Mouse (Mus musculus): ENCODE results near the gene Arid5a. TPM values are rescaled to one million over a fixed set of nuclear protein-coding genes. Genes with fewer than 3 reads are reported as not detected.
A peak's percentile ranks its signal among the peaks of the same experiment; 100 is the strongest.

Gene Arid5a
- polyA plus RNA-seq, 1 experiment, result 65.8 TPM

GRCm38 (mm10) chr1:36352351-36352750 lies 44.8 kb downstream of the Arid5a start:
- Histone ChIP-seq H3K4me2 (ENCODE audit: low read depth) (no peak overlapping the region), H3ac (ENCODE audit: control insufficient read depth, insufficient read length) (no peak overlapping the region), H3K36me3 (ENCODE audit: control insufficient read depth, insufficient read depth) (peaks cover 89% of the 10 kb centered on the region), H3K27me3 (ENCODE audit: control insufficient read depth, insufficient read depth, insufficient read length) (no peaks in the 10 kb centered on the region), H3K79me2 (ENCODE audit: control insufficient read depth, insufficient read depth) (peaks cover 4% of the 10 kb centered on the region), H3K4me3 (no peak overlapping the region)
- TF ChIP-seq SRF (IDR thresholded peaks at IDR 0.05; ENCODE audit: control insufficient read depth, insufficient read length, low read depth) (no peak), POLR2A (IDR thresholded peaks at IDR 0.05; ENCODE audit: insufficient read length, low read depth) (no peak), MAX (IDR thresholded peaks at IDR 0.05; ENCODE audit: low read depth) (no peak), E2F4 (IDR thresholded peaks at IDR 0.05; ENCODE audit: insufficient read depth) (no peak), MYOD1 (IDR thresholded peaks at IDR 0.05; ENCODE audit: control insufficient read depth in 1 of 3, insufficient read length in 2 of 3, low read depth in 2 of 3) (no peak), USF1 (IDR thresholded peaks at IDR 0.05; ENCODE audit: low read depth) (no peak), MYOG (IDR thresholded peaks at IDR 0.05; ENCODE audit: control insufficient read depth in 1 of 3, insufficient read depth in 1 of 3, insufficient read length in 2 of 3, low read depth in 2 of 3) (no peak), REST (IDR thresholded peaks at IDR 0.05; ENCODE audit: insufficient read depth, insufficient read length) (no peak), POLR2AphosphoS2 (IDR thresholded peaks at IDR 0.05; ENCODE audit: insufficient read length, low read depth) (no peak), TCF12 (IDR thresholded peaks at IDR 0.05; ENCODE audit: insufficient read depth, poor library complexity, severe bottlenecking) (no peak), CEBPB (IDR thresholded peaks at IDR 0.05; ENCODE audit: insufficient read depth, poor library complexity, severe bottlenecking) (no peak), TCF3 (IDR thresholded peaks at IDR 0.05; ENCODE audit: insufficient read length, low read depth) (no peak)

DNA sequence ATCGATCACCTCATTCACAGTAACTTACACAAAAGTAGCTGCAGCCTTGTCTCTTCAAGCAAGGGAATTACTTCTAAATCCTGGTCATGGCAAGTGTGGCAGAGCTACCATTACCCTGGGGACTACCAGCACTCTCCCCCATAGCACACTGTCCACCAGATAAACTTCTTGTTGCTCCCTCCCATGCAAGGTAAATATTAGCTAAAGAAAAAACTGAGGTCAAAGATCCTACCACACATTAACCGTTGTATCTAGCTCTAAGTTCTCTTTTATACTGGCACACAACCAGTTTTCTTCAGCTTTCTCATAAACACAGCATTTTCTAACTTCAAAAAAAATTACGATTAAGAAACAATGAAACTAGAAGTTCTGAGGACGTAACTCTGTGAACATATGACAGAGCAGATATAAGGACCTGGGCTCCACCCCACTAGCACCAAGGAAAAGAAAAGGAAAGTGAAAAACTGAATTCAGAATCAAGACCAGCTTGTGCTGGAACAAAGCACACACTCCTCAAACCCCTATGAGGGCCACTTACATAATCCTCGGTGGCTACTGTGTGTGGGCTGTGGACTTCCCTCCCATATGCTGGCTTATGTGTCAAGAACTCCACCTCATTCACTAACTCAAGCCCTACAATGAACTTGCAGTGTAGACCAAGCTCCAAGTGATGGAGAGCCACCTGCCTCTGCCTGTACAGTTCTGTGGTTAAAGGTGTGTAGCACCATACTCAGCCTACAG lies 49.6 kb downstream of the Arid5a start:
- H3K4me3 ChIP-seq, result no peak overlapping the region
- no peak overlapping the region for H3K4me2 ChIP-seq (ENCODE audit: low read depth)
- H3K27me3 ChIP-seq (ENCODE audit: control insufficient read depth, insufficient read depth, insufficient read length), result no peaks in the 10 kb centered on the region
- peaks cover 79% of the 10 kb centered on the region for H3K36me3 ChIP-seq (ENCODE audit: control insufficient read depth, insufficient read depth)
- peaks cover 47% of the 10 kb centered on the region for H3K79me2 ChIP-seq (ENCODE audit: control insufficient read depth, insufficient read depth)
- no peak overlapping the region for H3ac ChIP-seq (ENCODE audit: control insufficient read depth, insufficient read length)
- TF ChIP-seq MYOG (IDR thresholded peaks at IDR 0.05; ENCODE audit: control insufficient read depth in 1 of 3, insufficient read depth in 1 of 3, insufficient read length in 2 of 3, low read depth in 2 of 3), result no peak
- TF ChIP-seq E2F4 (IDR thresholded peaks at IDR 0.05; ENCODE audit: insufficient read depth), result no peak
- TF ChIP-seq MYOD1 (IDR thresholded peaks at IDR 0.05; ENCODE audit: control insufficient read depth in 1 of 3, insufficient read length in 2 of 3, low read depth in 2 of 3), result no peak
- no peak for TF ChIP-seq TCF3 (IDR thresholded peaks at IDR 0.05; ENCODE audit: insufficient read length, low read depth)
- TF ChIP-seq TCF12 (IDR thresholded peaks at IDR 0.05; ENCODE audit: insufficient read depth, poor library complexity, severe bottlenecking), result no peak
- TF ChIP-seq POLR2AphosphoS2 (IDR thresholded peaks at IDR 0.05; ENCODE audit: insufficient read length, low read depth), result no peak
- no peak for TF ChIP-seq POLR2A (IDR thresholded peaks at IDR 0.05; ENCODE audit: insufficient read length, low read depth)
- TF ChIP-seq CEBPB (IDR thresholded peaks at IDR 0.05; ENCODE audit: insufficient read depth, poor library complexity, severe bottlenecking), result no peak
- TF ChIP-seq MAX (IDR thresholded peaks at IDR 0.05; ENCODE audit: low read depth), result no peak
- no peak for TF ChIP-seq SRF (IDR thresholded peaks at IDR 0.05; ENCODE audit: control insufficient read depth, insufficient read length, low read depth)

DNA sequence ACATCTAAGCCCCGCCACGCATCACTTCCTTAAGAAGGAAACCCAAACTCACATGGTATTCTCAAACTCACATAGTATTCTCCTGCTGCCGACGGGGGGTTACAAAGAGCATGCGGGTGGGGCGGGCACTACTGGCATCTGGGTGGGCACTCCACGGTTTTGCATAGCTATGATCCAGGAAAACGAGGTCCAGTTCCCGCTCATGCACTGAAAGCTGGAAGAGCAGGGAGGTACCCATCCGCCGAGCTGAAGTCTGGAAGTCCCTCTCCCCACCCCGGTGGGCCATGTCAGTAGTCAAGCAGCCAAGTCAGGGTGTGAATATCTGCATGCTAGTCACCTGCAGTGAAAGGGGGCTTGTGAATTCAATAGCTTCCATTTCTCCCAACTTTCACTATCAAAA lies 60.2 kb downstream of the Arid5a start:
- H3K36me3 ChIP-seq (ENCODE audit: control insufficient read depth, insufficient read depth), result peaks cover 17% of the 10 kb centered on the region
- no peak for TF ChIP-seq MYOG (IDR thresholded peaks at IDR 0.05; ENCODE audit: control insufficient read depth in 1 of 3, insufficient read depth in 1 of 3, insufficient read length in 2 of 3, low read depth in 2 of 3)
- TF ChIP-seq TCF3 (IDR thresholded peaks at IDR 0.05; ENCODE audit: insufficient read length, low read depth), result no peak
- no peak for TF ChIP-seq USF1 (IDR thresholded peaks at IDR 0.05; ENCODE audit: low read depth)
- no peak for TF ChIP-seq E2F4 (IDR thresholded peaks at IDR 0.05; ENCODE audit: insufficient read depth)
- no peak for TF ChIP-seq POLR2AphosphoS2 (IDR thresholded peaks at IDR 0.05; ENCODE audit: insufficient read length, low read depth)
- no peak for TF ChIP-seq CEBPB (IDR thresholded peaks at IDR 0.05; ENCODE audit: insufficient read depth, poor library complexity, severe bottlenecking)
- no peak for TF ChIP-seq TCF12 (IDR thresholded peaks at IDR 0.05; ENCODE audit: insufficient read depth, poor library complexity, severe bottlenecking)
- TF ChIP-seq MAX (IDR thresholded peaks at IDR 0.05; ENCODE audit: low read depth), result no peak
- no peak for TF ChIP-seq SRF (IDR thresholded peaks at IDR 0.05; ENCODE audit: control insufficient read depth, insufficient read length, low read depth)
- TF ChIP-seq REST (IDR thresholded peaks at IDR 0.05; ENCODE audit: insufficient read depth, insufficient read length), result no peak
- TF ChIP-seq POLR2A (IDR thresholded peaks at IDR 0.05; ENCODE audit: insufficient read length, low read depth), result no peak
- no peak for TF ChIP-seq MYOD1 (IDR thresholded peaks at IDR 0.05; ENCODE audit: control insufficient read depth in 1 of 3, insufficient read length in 2 of 3, low read depth in 2 of 3)

DNA sequence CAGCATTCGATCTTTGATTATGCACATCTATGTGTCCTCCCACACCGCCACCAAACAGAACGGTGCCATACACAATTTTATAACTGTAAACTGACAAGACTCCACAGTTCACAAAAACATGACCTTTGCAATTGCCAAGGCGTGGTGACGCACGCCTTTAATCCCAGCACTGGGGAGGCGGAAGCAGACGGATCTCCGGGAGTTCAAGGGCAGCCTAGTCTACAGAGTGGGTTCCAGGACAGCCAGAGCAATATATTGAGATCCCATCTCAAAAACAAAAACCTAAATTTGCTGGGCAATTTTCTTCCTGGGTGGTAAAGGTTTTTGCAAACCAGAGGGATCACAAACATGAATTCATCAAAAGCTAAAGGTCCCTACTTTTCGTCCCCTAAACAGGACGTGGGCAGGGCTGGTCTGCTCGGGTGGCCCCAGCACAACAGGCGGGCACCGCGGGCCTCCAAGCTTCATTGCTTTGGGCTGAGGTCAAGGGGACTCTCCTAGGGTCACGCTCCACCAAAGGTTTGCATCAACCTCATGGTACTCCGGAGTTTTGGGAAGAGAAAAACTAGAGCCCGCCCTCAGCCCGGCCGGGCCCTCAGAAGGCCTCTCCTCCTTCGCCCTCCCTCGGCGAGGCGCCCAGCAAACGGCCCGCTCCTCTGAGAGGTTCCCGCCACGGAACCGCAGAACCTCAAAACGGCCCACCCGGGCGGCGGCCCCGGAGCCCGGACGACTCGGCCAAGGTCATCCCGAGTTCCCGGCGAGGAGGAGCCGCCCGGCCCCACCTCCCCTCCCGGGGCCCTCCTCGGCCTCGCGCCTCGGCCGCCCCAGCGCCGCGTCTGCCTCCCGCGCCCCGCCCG lies 60.8 kb downstream of the Arid5a start:
- H3K79me2 ChIP-seq (ENCODE audit: control insufficient read depth, insufficient read depth), result peaks cover 54% of the 10 kb centered on the region
- H3K4me2 ChIP-seq (ENCODE audit: low read depth), result peak overlapping the region; percentile 67
- peaks cover 17% of the 10 kb centered on the region for H3K36me3 ChIP-seq (ENCODE audit: control insufficient read depth, insufficient read depth)
- H3K4me3 ChIP-seq, result peak overlapping the region; percentile 58
- no peaks in the 10 kb centered on the region for H3K27me3 ChIP-seq (ENCODE audit: control insufficient read depth, insufficient read depth, insufficient read length)
- TF ChIP-seq SRF (IDR thresholded peaks at IDR 0.05; ENCODE audit: control insufficient read depth, insufficient read length, low read depth), result no peak
- no peak for TF ChIP-seq REST (IDR thresholded peaks at IDR 0.05; ENCODE audit: insufficient read depth, insufficient read length)
- no peak for TF ChIP-seq E2F4 (IDR thresholded peaks at IDR 0.05; ENCODE audit: insufficient read depth)
- TF ChIP-seq CEBPB (IDR thresholded peaks at IDR 0.05; ENCODE audit: insufficient read depth, poor library complexity, severe bottlenecking), result no peak
- TF ChIP-seq POLR2A (IDR thresholded peaks at IDR 0.05; ENCODE audit: insufficient read length, low read depth), result no peak
- TF ChIP-seq MAX (IDR thresholded peaks at IDR 0.05; ENCODE audit: low read depth), result no peak
- no peak for TF ChIP-seq TCF12 (IDR thresholded peaks at IDR 0.05; ENCODE audit: insufficient read depth, poor library complexity, severe bottlenecking)
- TF ChIP-seq POLR2AphosphoS2 (IDR thresholded peaks at IDR 0.05; ENCODE audit: insufficient read length, low read depth), result no peak
- H3ac ChIP-seq (ENCODE audit: control insufficient read depth, insufficient read length), result peak overlapping the region; percentile 21

More for the DNA sequence above, 60.2 kb downstream of the Arid5a start:
- H3K4me2 ChIP-seq (ENCODE audit: low read depth), result peak overlapping the region; percentile 67
- no peak overlapping the region for H3ac ChIP-seq (ENCODE audit: control insufficient read depth, insufficient read length)
- peaks cover 60% of the 10 kb centered on the region for H3K79me2 ChIP-seq (ENCODE audit: control insufficient read depth, insufficient read depth)
- H3K27me3 ChIP-seq (ENCODE audit: control insufficient read depth, insufficient read depth, insufficient read length), result no peaks in the 10 kb centered on the region
- H3K4me3 ChIP-seq, result peak overlapping the region; percentile 58

All from myocyte (in vitro differentiated cells).